Comparison of ENCODE assay signal across 9 mouse cellular contexts in genomic region chr2:124369991-124370390, GRCm38 (mm10).
A peak's percentile ranks its signal among the peaks of the same experiment; 100 is the strongest.
DNase-seq lines count a peak whose midpoint lies in the region; ATAC-seq lines count a peak whose summit lies in the region.
"Had no signal": no experiment of that assay in that cellular context is flagged by ENCODE, and none has a peak within 500 bp of the region (broad histone marks: within the 10 kb centered on the region; RNA-seq: fewer than 3 reads in every experiment).

No protein-coding gene starts in this region.

- H3K9me3 ChIP-seq in hindbrain, embryonic 11.5 days (ENCODE audit: control insufficient read depth, low read length): no peaks in the 10 kb centered on the region
- H3K9me3 ChIP-seq in hindbrain, embryonic 12.5 days (replicated peaks): no peaks in the 10 kb centered on the region
- H3K9me3 ChIP-seq in hindbrain, embryonic 16.5 days (ENCODE audit: control insufficient read depth, low read length): no peaks in the 10 kb centered on the region

- H3K27ac ChIP-seq in hindbrain, embryonic 11.5 days (ENCODE audit: low read depth, low read length): no peak overlapping the region
- no peak overlapping the region for H3K27ac ChIP-seq in hindbrain, embryonic 12.5 days
- H3K27ac ChIP-seq in hindbrain, embryonic 16.5 days (ENCODE audit: low read depth, low read length): 0 out of 2 replicates have a peak overlapping the region, but pooled peaks have one; percentile 23
- H3K27ac ChIP-seq: liver, embryonic 14.5 days had no signal

- H3K9ac ChIP-seq in hindbrain, embryonic 11.5 days (ENCODE audit: low read depth, low read length): no peak overlapping the region
- H3K9ac ChIP-seq in hindbrain, embryonic 12.5 days: no peak overlapping the region
- no peak overlapping the region for H3K9ac ChIP-seq in hindbrain, embryonic 16.5 days (ENCODE audit: low read depth, low read length)
- H3K9ac ChIP-seq: liver, embryonic 14.5 days had no signal

- peak; percentile 2 for DNase-seq in hindbrain, embryonic 11.5 days (ENCODE audit: low spot score)
- DNase-seq in NIH3T3 (ENCODE audit: low read depth): peak; percentile 10
- DNase-seq in cerebellum, postnatal 25 days: peak; percentile 17 to 40
- peak; percentile 61 for DNase-seq in lung, postnatal 36 days
- no peak for DNase-seq in c-Kit-positive CD71-positive TER-119-positive erythroid progenitor cells, embryonic 14.5 days (ENCODE audit: low spot score)
- no peak for DNase-seq in spleen, postnatal 10 days (ENCODE audit: low spot score in 2 of 2)

- no peaks in the 10 kb centered on the region for H3K27me3 ChIP-seq in hindbrain, embryonic 11.5 days (ENCODE audit: control insufficient read depth, insufficient read depth, low read length)
- H3K27me3 ChIP-seq in hindbrain, embryonic 12.5 days: no peaks in the 10 kb centered on the region
- H3K27me3 ChIP-seq in hindbrain, embryonic 16.5 days (replicated peaks; ENCODE audit: control insufficient read depth, insufficient read depth, low read length): no peaks in the 10 kb centered on the region

- no peak overlapping the region for H3K4me3 ChIP-seq in hindbrain, embryonic 11.5 days (ENCODE audit: low read depth, low read length)
- no peak overlapping the region for H3K4me3 ChIP-seq in hindbrain, embryonic 12.5 days
- H3K4me3 ChIP-seq in hindbrain, embryonic 16.5 days (ENCODE audit: low read length): no peak overlapping the region

- ATAC-seq in hindbrain, embryonic 11.5 days (ENCODE audit: low FRiP score): no peak
- no peak for ATAC-seq in hindbrain, embryonic 12.5 days (ENCODE audit: low FRiP score)
- peak; percentile 87 for ATAC-seq in hindbrain, embryonic 16.5 days

- H3K36me3 ChIP-seq in hindbrain, embryonic 11.5 days (ENCODE audit: control insufficient read depth, insufficient read depth, low read length): no peaks in the 10 kb centered on the region
- H3K36me3 ChIP-seq in hindbrain, embryonic 12.5 days: no peaks in the 10 kb centered on the region
- no peaks in the 10 kb centered on the region for H3K36me3 ChIP-seq in hindbrain, embryonic 16.5 days (ENCODE audit: control insufficient read depth, insufficient read depth, low read length)

- H3K4me2 ChIP-seq in hindbrain, embryonic 11.5 days (replicated peaks; ENCODE audit: low read depth, low read length): no peak overlapping the region
- H3K4me2 ChIP-seq in hindbrain, embryonic 12.5 days (replicated peaks): no peak overlapping the region
- H3K4me2 ChIP-seq in hindbrain, embryonic 16.5 days (ENCODE audit: low read length): no peak overlapping the region

- 58% methylated on average over 2 of the region's 2 CpGs for WGBS in hindbrain, embryonic 11.5 days
- WGBS in hindbrain, embryonic 12.5 days: 51% methylated on average over 2 of the region's 2 CpGs
- 45% methylated on average over 2 of the region's 2 CpGs for WGBS in hindbrain, embryonic 16.5 days

- H3K4me1 ChIP-seq in hindbrain, embryonic 11.5 days (replicated peaks; ENCODE audit: control insufficient read depth, insufficient read depth, low read length): no peaks in the 10 kb centered on the region
- no peaks in the 10 kb centered on the region for H3K4me1 ChIP-seq in hindbrain, embryonic 12.5 days
- H3K4me1 ChIP-seq in hindbrain, embryonic 16.5 days (ENCODE audit: control insufficient read depth, insufficient read depth, low read depth, low read length): peaks cover 5% of the 10 kb centered on the region; the same call in 1 of the 2 replicates

Comparison
In these comparisons a context has a peak if more than half of its experiments do, and no peak if none do; other contexts are left out.
1. DNase-seq: peak in hindbrain, embryonic 11.5 days (single experiment), NIH3T3 (single experiment), cerebellum, postnatal 25 days (2 of 2) and lung, postnatal 36 days (single experiment); none in c-Kit-positive CD71-positive TER-119-positive erythroid progenitor cells, embryonic 14.5 days (single experiment) and spleen, postnatal 10 days (0 of 2).